In genomic region chr4:137142316-137142715, GRCm38 (mm10) we compare ENCODE assay signal across 10 mouse cellular contexts.
A peak's percentile ranks its signal among the peaks of the same experiment; 100 is the strongest.
DNase-seq lines count a peak whose midpoint lies in the region; ATAC-seq and TF ChIP-seq lines count a peak whose summit lies in the region.
"Had no signal": no experiment of that assay in that cellular context is flagged by ENCODE, and none has a peak within 500 bp of the region (broad histone marks: within the 10 kb centered on the region; RNA-seq: fewer than 3 reads in every experiment).

No protein-coding gene starts in this region.

- DNase-seq in cerebellum, postnatal 14 days, result peak; percentile 29 to 47
- DNase-seq in cerebellum, adult 9-10 months, result no peak
- peak; percentile 14 for DNase-seq in retina, postnatal 1 day
- no peak for DNase-seq in retina, embryonic 14.5 days (ENCODE audit: low spot score)
- no peak for DNase-seq in liver
- no peak for DNase-seq in lung, postnatal 0 days (ENCODE audit: low spot score)
- no peak for DNase-seq in frontal cortex, postnatal 14 days (ENCODE audit: low spot score in 2 of 2)
- DNase-seq: gastrocnemius, postnatal 14 days had no signal

- no peak for TF ChIP-seq CTCF in lung, postnatal 0 days (IDR thresholded peaks at IDR 0.05)

- 0 out of 2 replicates have a peak, but pooled peaks have one; percentile 50 for ATAC-seq in midbrain, embryonic 13.5 days
- no peak for ATAC-seq in lung, postnatal 0 days

- no peak overlapping the region for H3K4me2 ChIP-seq in midbrain, embryonic 13.5 days (replicated peaks)
- H3K4me2 ChIP-seq in lung, postnatal 0 days (replicated peaks; ENCODE audit: low read depth, low read length), result no peak overlapping the region
- H3K4me2 ChIP-seq: embryonic facial prominence, embryonic 13.5 days had no signal

- 25% methylated on average over 9 of the region's 9 CpGs for WGBS in midbrain, embryonic 13.5 days
- 35% methylated on average over 8 of the region's 9 CpGs for WGBS in lung, postnatal 0 days

- 0 out of 2 replicates have a peak overlapping the region, but pooled peaks have one; percentile 10 for H3K9ac ChIP-seq in midbrain, embryonic 13.5 days (replicated peaks)
- no peak overlapping the region for H3K9ac ChIP-seq in lung, postnatal 0 days (replicated peaks; ENCODE audit: low read depth)
- H3K9ac ChIP-seq: embryonic facial prominence, embryonic 13.5 days had no signal

- H3K9me3 ChIP-seq in midbrain, embryonic 13.5 days, result no peaks in the 10 kb centered on the region
- no peaks in the 10 kb centered on the region for H3K9me3 ChIP-seq in lung, postnatal 0 days (ENCODE audit: low read length)
- H3K9me3 ChIP-seq: embryonic facial prominence, embryonic 13.5 days had no signal

- H3K4me1 ChIP-seq in midbrain, embryonic 13.5 days (replicated peaks), result peaks cover 11% of the 10 kb centered on the region
- no peaks in the 10 kb centered on the region for H3K4me1 ChIP-seq in lung, postnatal 0 days (ENCODE audit: insufficient read depth, low read depth, low read length)

- no peaks in the 10 kb centered on the region for H3K27me3 ChIP-seq in midbrain, embryonic 13.5 days
- H3K27me3 ChIP-seq in lung, postnatal 0 days (replicated peaks; ENCODE audit: insufficient read depth, low read length), result no peaks in the 10 kb centered on the region
- H3K27me3 ChIP-seq: embryonic facial prominence, embryonic 13.5 days had no signal

- H3K4me3 ChIP-seq in midbrain, embryonic 13.5 days (replicated peaks), result no peak overlapping the region
- no peak overlapping the region for H3K4me3 ChIP-seq in lung, postnatal 0 days (ENCODE audit: low read depth, low read length)
- H3K4me3 ChIP-seq: embryonic facial prominence, embryonic 13.5 days had no signal

- TF ChIP-seq EP300 in lung, postnatal 0 days (IDR thresholded peaks at IDR 0.05), result no peak

- H3K27ac ChIP-seq in midbrain, embryonic 13.5 days, result no peak overlapping the region
- no peak overlapping the region for H3K27ac ChIP-seq in lung, postnatal 0 days (ENCODE audit: low read length)
- H3K27ac ChIP-seq: embryonic facial prominence, embryonic 13.5 days had no signal

- H3K36me3 ChIP-seq in midbrain, embryonic 13.5 days, result no peaks in the 10 kb centered on the region
- no peaks in the 10 kb centered on the region for H3K36me3 ChIP-seq in lung, postnatal 0 days (ENCODE audit: insufficient read depth, low read length)
- H3K36me3 ChIP-seq: embryonic facial prominence, embryonic 13.5 days had no signal

Comparison
In these comparisons a context has a peak if more than half of its experiments do, and no peak if none do; other contexts are left out.
1. DNase-seq: peak in cerebellum, postnatal 14 days (2 of 2) and retina, postnatal 1 day (single experiment); none in cerebellum, adult 9-10 months (single experiment), retina, embryonic 14.5 days (single experiment), liver (single experiment), lung, postnatal 0 days (single experiment) and frontal cortex, postnatal 14 days (0 of 2).